Mouse (Mus musculus) heart, adult 2 months (tissue): Measurements from ENCODE around the gene Skor1. TPM values are rescaled to one million over a fixed set of nuclear protein-coding genes. Genes with fewer than 3 reads are reported as not detected.

Source experiments
- DNase-seq, 2 experiments: peaks; one replicate each; pipeline ENCODE4 v3.0.0; 2021
- H3K27ac ChIP-seq: fragments of 200-600 bp; 2 replicates; pipeline ENCODE4 v1.8.1; 2022
- H3K27me3 ChIP-seq: fragments of 200-500 bp; 2 replicates; pipeline ENCODE4 v1.6.1; 2012; ENCODE audit warnings: mild to moderate bottlenecking, low read length, inconsistent platforms, mixed read lengths; ENCODE audit not compliant: control insufficient read depth, insufficient read depth
- H3K36me3 ChIP-seq: fragments of 200-500 bp; 2 replicates; pipeline ENCODE4 v1.6.1; 2012; ENCODE audit warnings: low read length, inconsistent platforms; ENCODE audit not compliant: control insufficient read depth, insufficient read depth
- H3K4me1 ChIP-seq: fragments of 200-500 bp; 2 replicates; pipeline ENCODE4 v1.6.1; 2011; ENCODE audit warnings: low read length; ENCODE audit not compliant: control insufficient read depth, insufficient read depth
- H3K4me3 ChIP-seq: fragments of 200-600 bp; 2 replicates; pipeline ENCODE4 v1.8.1; 2022
- H3K79me2 ChIP-seq: fragments of 200-500 bp; replicated peaks from 2 replicates; pipeline ENCODE4 v1.6.1; 2012; ENCODE audit warnings: mild to moderate bottlenecking, inconsistent platforms, low read length, moderate library complexity, mixed read lengths; ENCODE audit not compliant: control insufficient read depth, insufficient read depth
- H3K9ac ChIP-seq: fragments of 200-500 bp; 2 replicates; pipeline ENCODE4 v1.6.1; 2012; ENCODE audit warnings: low read depth, mild to moderate bottlenecking, control low read depth, inconsistent platforms, low read length, mixed read lengths
- CTCF ChIP-seq: fragments of 200-600 bp; IDR thresholded peaks from 2 replicates; pipeline ENCODE4 v1.8.1; 2022; ENCODE audit warnings: antibody characterized with exemption, mild to moderate bottlenecking, moderate library complexity
- EP300 ChIP-seq: fragments of 200-500 bp; IDR thresholded peaks from 2 replicates; pipeline ENCODE4 v1.6.1; 2011; ENCODE audit warnings: low read depth, low read length, control low read depth; ENCODE audit not compliant: insufficient read depth
- POLR2A ChIP-seq: fragments of 200-500 bp; IDR thresholded peaks from 2 replicates; pipeline ENCODE4 v1.6.1; 2011; ENCODE audit warnings: mild to moderate bottlenecking, low read depth, low read length, control low read depth; ENCODE audit not compliant: insufficient read depth
- WGBS: fragments of 180-500 bp; shearing (Covaris S2); methylation state at CpG from one replicate; pipeline ENCODE4 v1.1.7; 2018; 5-methylcytosine and 5-hydroxymethylcytosine counted together
- intact Hi-C: fragments of 180-260 bp; cut with DNase I; formaldehyde crosslinking; loops from one replicate; pipeline ENCODE4 v1.15.1; 2025
- polyA plus RNA-seq: library from polyadenylated mRNA; depleted of rRNA; stranded (reverse); fragments of >200 nt; gene quantifications from 2 replicates; pipeline ENCODE4 v1.2.3, GENCODE M21; 2012
- total RNA-seq, 2 experiments: library from RNA; stranded (reverse); gene quantifications; 2 replicates each; pipeline ENCODE4 v1.2.3; 2021

The Skor1 gene
- total and polyA plus RNA-seq, 3 experiments, result 0.04 to 0.10 (median 0.07) TPM

DNA sequence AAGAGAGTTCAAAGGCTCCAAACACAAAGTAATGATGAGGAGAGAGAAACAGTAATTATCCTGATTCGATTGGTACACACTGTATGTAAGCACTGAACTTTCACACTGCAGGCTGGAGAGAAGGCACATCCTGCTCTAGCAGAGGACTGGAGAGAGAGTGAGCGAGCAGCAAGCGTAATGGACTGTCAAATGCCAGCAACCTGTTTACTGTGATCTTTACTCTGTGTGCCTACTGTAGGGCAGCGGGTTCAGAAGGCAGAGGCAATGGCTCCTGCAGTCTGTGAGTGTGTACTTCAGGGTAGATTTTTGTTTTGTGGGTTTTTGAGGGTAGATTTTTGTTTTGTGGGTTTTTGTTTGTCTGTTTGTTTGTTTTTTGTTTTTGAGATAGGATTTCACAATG lies 49.9 kb downstream of the Skor1 start:
- no peaks in the 10 kb centered on the region for H3K36me3 ChIP-seq
- H3K79me2 ChIP-seq, result no peaks in the 10 kb centered on the region
- H3K27ac ChIP-seq, result no peak overlapping the region
- intact Hi-C loops, result no loop called here
- no peaks in the 10 kb centered on the region for H3K27me3 ChIP-seq
- TF ChIP-seq CTCF (no peak), POLR2A (no peak), EP300 (no peak)
- H3K4me3 ChIP-seq, result no peak overlapping the region
- DNase-seq, result no peak
- no peak overlapping the region for H3K9ac ChIP-seq
- WGBS, result 91% methylated on average over 4 of the region's 4 CpGs
- peaks cover 3% of the 10 kb centered on the region; the same call in 1 of the 2 replicates for H3K4me1 ChIP-seq

DNA sequence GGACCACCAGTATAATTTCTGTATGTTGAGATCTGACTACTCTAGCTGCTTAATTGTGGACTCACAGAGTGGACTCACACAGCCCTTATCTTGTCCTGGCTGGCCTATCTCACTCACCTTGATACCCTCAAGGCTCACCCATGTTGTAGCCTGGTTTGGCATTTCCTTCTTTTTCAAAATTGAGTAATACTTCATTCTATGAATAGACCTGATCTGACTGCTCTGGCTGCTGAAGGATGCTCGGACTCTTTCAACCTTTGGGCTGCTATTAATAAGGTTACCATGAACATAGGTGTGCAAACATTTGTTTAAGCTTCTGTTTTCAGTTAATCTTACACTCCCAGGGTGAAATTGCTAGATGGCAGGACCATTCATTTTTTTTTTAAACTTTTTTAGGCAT lies 51.6 kb downstream of the Skor1 start:
- 79% methylated on average over 1 of the region's 1 CpGs for WGBS
- Histone ChIP-seq H3K79me2 (no peaks in the 10 kb centered on the region), H3K4me3 (no peak overlapping the region), H3K36me3 (no peaks in the 10 kb centered on the region), H3K4me1 (peaks cover 6% of the 10 kb centered on the region), H3K9ac (no peak overlapping the region), H3K27ac (no peak overlapping the region), H3K27me3 (no peaks in the 10 kb centered on the region)
- TF ChIP-seq EP300 (no peak), CTCF (no peak), POLR2A (no peak)
- DNase-seq, result no peak
- intact Hi-C loops, result no loop called here

GRCm38 (mm10) chr9:63094030-63094429 lies 54.7 kb downstream of the Skor1 start:
- Histone ChIP-seq H3K36me3 (no peaks in the 10 kb centered on the region), H3K79me2 (no peaks in the 10 kb centered on the region), H3K27me3 (no peaks in the 10 kb centered on the region), H3K4me1 (peaks cover 10% of the 10 kb centered on the region), H3K9ac (no peak overlapping the region), H3K27ac (no peak overlapping the region), H3K4me3 (no peak overlapping the region)
- WGBS, result 91% methylated on average over 1 of the region's 1 CpGs
- DNase-seq, result no peak
- no peak for TF ChIP-seq EP300
- TF ChIP-seq POLR2A, result no peak
- no peak for TF ChIP-seq CTCF
- intact Hi-C loops, result no loop called here

DNA sequence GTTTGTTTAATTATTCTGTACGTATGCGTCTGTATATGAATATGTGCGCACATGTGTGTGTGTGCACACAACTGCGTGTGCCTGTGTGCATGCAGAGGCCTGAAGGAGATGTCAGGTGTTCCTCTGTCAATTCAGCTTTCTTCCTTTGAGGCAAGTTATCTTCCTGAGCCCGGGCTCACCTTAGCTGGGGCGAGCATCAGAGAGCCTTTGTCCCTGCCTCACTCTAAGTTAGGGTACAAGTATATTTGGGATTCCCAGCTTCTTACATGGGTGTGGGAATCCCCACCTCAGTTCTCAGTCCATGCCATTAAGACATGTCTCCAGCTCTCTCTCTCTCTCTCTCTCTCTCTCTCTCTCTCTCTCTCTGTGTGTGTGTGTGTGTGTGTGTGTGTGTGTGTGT lies 56.2 kb downstream of the Skor1 start:
- DNase-seq, result no peak
- Histone ChIP-seq H3K79me2 (no peaks in the 10 kb centered on the region), H3K27ac (peak overlapping the region; percentile 84), H3K27me3 (no peaks in the 10 kb centered on the region), H3K4me3 (peak overlapping the region; percentile 29; the same call in 1 of the 2 replicates), H3K9ac (0 out of 2 replicates have a peak overlapping the region, but pooled peaks have one; percentile 3), H3K36me3 (no peaks in the 10 kb centered on the region), H3K4me1 (peaks cover 10% of the 10 kb centered on the region)
- intact Hi-C loops, result no loop called here
- TF ChIP-seq POLR2A (no peak), EP300 (no peak)
- 13% methylated on average over 6 of the region's 6 CpGs for WGBS

GRCm38 (mm10) chr9:63091971-63092528 lies 56.7 kb downstream of the Skor1 start:
- TF ChIP-seq EP300 (0 out of 2 replicates have a peak, but pooled peaks have one; percentile 8), POLR2A (0 out of 2 replicates have a peak, but pooled peaks have one; percentile 55), CTCF (no peak)
- Histone ChIP-seq H3K9ac (peak overlapping the region; percentile 3; the same call in 1 of the 2 replicates), H3K4me1 (peaks cover 10% of the 10 kb centered on the region), H3K4me3 (peak overlapping the region; percentile 29), H3K27me3 (no peaks in the 10 kb centered on the region), H3K27ac (peak overlapping the region; percentile 84), H3K79me2 (no peaks in the 10 kb centered on the region), H3K36me3 (no peaks in the 10 kb centered on the region)
- intact Hi-C loops, result loop anchor here (2.0 kb wide), 1 partner anchor 31 kb away; no protein-coding TSS in a partner anchor
- DNase-seq, result peak; percentile 77 to 81
- WGBS, result under 1% methylated on average over 13 of the region's 13 CpGs

DNA sequence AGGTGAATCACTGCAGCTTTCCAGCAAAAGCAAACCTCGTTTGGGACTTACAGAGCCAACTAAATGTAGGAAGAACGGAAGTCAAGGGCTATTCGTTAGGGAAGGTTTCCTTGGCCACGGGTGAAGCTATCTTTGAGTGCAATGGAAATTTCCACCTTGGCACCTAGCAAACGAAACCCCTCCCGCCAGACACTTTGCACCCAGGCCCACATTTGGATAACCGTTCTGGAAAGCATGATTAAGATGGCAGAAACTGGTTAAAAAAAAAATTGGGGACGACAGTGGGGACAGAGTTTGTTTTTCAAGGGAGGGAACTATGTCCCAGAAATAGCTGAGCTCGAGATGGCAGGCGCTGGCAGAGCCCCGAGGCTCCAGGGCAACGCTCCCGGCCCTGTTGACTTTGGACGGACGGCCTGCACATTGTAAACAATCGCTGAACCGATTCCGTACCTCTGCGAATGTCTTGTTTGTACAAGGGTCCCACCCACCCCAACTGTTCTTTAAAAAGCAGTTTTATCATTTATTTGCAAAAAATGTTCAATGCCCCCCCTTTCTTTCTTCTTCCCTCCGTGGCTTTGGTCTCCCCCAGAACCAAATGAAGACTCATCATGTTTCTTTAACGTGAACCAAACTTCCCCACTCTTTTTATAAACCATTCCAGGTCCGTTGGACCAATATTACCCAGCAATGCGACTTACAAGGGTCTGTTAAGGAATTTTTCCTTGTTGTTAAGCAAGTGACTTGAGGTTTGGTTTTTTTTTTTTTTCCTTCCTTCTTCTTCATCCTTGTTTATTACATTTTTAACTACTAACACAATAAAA lies 57.5 kb downstream of the Skor1 start:
- H3K79me2 ChIP-seq, result no peaks in the 10 kb centered on the region
- no peaks in the 10 kb centered on the region for H3K27me3 ChIP-seq
- H3K4me3 ChIP-seq, result peak overlapping the region; percentile 29
- TF ChIP-seq EP300 (no peak), POLR2A (no peak), CTCF (no peak)
- peaks cover 10% of the 10 kb centered on the region for H3K4me1 ChIP-seq
- DNase-seq, result peak; percentile 62 to 69
- peak overlapping the region; percentile 84 for H3K27ac ChIP-seq
- 15% methylated on average over 23 of the region's 23 CpGs for WGBS
- H3K36me3 ChIP-seq, result no peaks in the 10 kb centered on the region
- intact Hi-C loops, result loop anchor here (2.0 kb wide), 1 partner anchor 31 kb away; no protein-coding TSS in a partner anchor
- no peak overlapping the region; the same call in 1 of the 2 replicates for H3K9ac ChIP-seq
